Mouse (Mus musculus): Measurements from ENCODE around the gene Cdkn1c.

The Cdkn1c gene

DNA sequence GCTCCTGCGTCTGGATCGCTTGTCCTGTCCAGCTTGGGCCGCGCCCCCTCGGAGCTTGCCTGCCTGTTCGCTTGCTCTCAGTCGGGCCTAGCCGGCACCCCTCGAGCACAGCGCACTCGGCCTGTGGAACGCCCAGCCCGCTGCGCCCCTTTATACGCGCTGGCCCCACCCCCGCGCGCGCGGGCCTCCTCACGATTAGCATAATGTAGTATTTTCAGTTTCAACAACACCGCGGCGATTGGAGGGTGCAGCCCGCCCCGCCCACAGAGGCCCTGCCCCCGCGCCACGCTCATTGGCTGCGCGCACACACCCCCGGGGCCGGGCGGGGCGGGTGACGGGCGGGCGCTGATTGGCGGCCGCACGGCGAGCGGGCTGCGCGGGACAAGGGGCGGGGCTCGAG is at the start of gene Cdkn1c:
Cdkn1c (minus strand) TSS at position 177 of the 400 bp plus-strand sequence.
- DNase-seq (ENCODE audit: low spot score) = peak; percentile 91

DNA sequence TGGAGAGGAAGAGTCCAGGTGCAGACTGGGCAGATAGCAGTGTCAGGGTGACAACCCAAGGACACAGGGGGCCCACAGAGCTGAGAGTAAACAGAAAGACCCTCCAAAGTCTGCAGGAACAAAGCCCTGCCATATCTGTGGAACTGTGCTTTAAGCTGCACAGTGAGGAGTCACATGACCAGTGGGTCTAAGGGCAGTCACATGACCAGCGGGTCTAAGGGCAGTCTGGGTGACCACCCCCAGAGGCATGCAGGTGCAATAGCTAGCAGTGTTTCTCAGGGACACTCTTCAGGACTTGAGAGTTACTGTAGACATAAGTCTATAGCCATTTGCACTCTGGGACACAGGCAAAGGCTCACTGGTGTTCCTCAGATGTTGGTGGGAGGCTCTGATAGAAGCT is 48.7 kb upstream of the Cdkn1c start:
- no peak for DNase-seq (ENCODE audit: low spot score)

DNA sequence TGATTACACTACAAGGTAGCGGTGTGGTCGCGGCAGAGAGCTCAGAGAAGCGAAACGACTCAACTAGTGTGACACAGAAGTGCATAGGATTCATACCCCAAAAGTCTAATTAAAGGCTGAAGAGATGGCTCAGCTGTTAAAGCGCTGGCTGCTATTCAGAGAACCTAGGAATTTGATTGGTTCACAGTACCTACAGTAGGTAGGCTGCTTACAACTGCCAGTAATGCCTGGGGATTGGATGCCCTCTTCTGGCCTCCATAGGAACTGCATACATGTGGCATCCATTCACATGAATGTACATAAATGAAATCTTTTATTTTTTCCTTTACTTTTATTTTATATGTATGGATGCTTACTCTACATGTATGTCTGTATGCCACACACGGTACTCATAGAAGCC is 45.8 kb upstream of the Cdkn1c start:
- DNase-seq (ENCODE audit: low spot score) = peak; percentile 65

DNA sequence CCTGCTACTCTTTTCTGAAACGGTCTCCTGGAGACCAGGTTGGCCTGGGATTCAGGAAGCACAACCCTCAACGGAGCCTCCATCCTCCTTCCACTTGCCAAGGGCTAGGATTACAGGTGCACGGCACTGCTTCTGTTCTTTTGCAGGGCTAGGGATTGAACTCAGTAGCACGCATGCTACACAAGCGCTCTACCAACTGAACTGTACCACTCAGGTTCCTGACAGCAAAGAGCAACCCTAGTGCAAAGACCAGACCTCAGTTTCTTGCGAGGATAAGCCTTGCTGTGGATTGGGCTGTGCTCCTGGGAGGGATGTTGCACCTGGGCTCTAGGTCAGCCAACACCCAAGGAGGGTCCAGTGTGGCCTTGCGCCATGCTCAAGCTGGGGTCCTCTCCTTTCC is 45.4 kb upstream of the Cdkn1c start:
- DNase-seq (ENCODE audit: low spot score) = no peak

DNA sequence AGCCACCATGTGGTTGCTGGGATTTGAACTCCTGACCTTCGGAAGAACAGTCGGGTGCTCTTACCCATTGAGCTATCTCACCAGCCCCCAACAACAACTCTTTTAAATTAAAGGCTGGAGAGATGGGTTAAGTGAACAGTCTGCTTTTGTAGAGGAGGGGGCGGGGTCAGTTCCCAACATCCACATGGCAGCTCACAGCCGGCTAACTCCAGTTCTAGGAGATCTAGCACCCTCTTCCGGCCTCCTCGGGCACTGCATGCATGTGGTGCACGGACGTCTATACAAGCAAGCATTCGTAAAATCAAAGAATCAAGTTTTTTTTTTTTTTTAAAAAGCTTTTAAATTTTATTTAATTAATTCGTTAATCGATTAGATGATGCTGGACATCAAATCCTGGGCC is 45.0 kb upstream of the Cdkn1c start:
- peak; percentile 89 for DNase-seq (ENCODE audit: low spot score)

DNA sequence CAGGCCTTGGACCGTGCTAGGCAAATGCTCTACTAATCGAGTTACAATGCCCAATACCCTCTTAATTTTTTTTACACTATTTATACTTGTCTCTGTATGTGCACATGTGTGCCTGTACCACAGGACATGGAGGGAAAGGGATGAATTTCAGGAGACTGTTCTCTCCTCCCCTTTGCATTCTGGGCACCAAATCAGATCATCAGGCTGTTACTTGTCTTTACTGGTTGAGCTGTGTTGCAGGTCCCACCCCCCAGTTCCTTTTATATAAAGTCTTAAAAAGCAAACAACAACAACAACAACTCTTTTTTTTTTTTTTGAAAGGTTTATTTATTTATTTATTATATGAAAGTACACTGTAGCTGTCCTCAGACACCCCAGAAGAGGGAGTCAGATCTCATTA is 44.6 kb upstream of the Cdkn1c start:
- DNase-seq (ENCODE audit: low spot score) = no peak

DNA sequence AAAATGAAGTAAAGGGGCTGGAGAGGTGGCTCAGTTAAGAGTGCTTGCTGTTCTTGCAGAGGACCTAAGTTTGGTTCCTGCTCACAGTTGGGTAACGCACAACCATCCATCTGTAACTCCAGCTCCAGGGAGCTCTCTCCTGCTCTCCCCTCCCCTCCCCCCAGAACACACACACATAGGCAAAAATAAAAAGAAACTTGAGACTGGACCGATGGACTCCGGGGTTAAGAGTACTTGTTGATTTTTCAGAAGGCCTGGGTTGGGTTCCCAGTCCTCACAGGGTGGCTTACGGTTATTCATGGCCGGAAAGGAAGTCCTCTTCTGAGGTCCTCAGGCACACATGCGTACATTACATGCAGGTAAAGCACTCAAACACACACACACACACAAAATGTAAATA is 43.1 kb upstream of the Cdkn1c start:
- no peak for DNase-seq (ENCODE audit: low spot score)

DNA sequence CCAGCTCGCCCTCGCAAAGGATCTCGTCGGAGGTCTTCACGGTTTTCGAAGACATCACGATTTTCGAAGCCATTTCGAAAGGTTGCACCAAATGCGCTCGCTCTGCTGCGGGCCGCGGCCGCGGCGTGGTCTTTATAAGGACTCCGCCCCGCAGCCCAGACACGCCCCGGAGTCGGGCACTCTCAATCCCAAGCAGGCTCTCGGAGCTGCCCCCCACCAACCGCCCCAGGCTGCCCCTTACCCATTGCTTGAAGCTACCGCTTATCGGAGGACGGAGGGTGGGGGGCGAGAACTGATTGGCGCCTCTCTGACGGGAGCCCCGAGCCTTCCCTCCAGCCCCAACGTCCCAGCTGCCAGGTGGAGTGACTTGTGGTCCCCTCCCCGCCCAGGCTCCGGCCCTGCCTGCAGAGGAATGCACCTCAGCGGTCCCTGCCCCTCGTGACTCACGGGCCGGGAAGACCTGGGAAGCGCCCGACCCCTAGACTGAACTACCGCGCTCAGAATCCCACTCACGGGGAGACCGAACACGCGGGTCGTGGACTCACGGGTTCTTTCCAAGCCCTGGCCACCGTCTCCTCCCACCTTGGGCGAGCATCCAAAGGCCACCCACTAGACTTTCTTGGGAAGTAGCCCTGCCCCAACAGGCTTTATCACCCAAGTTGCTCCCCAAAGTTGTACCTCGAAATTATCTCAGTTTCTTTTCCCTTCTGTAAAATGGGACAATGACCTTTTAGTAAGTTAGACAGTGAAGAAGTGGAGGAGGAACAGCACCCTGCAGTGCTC is 41.8 kb upstream of the Cdkn1c start, which contains the start of gene Phlda2:
Phlda2 (minus strand) TSS at position 733 of the 783 bp plus-strand sequence.
- DNase-seq (ENCODE audit: low spot score) = peak; percentile 56

DNA sequence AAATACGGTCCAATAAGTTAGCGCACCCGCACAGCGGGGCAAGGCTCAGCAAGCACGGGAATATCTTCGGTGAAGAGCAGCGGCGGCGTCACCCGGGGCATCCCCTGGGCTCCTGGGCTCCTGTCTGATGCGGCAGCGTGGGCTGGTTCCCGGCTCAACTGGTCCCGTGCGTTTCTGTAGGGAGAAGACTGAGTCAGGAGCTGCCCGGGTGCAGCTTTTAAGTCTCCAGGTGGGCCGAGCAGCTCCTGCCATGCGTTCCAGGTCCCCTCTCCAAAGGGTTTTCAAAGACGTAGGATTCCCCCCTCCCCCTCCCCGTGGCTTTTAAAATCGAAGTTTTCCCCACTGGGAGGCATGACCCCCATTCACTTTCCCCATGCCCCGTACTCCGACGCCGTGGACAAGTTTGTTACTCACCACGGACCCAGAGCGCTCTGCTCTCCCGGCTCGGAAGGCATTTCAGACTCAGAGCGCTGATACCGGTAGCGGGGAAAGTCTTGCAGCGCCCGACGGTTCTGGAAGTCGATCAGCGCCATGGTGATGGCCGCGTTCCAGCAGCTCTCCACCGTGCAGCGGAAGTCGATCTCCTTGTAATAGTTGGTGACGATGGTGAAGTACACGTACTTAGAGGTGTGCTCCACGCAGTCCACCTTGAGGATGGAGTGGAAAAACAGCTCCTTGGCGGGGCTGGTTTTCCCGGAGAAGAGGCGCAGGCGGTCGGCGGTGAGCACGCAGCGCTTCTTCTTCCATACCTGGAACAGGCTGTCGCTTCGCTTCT is 41.0 kb upstream of the Cdkn1c start:
- peak; percentile 44 for DNase-seq (ENCODE audit: low spot score)

DNA sequence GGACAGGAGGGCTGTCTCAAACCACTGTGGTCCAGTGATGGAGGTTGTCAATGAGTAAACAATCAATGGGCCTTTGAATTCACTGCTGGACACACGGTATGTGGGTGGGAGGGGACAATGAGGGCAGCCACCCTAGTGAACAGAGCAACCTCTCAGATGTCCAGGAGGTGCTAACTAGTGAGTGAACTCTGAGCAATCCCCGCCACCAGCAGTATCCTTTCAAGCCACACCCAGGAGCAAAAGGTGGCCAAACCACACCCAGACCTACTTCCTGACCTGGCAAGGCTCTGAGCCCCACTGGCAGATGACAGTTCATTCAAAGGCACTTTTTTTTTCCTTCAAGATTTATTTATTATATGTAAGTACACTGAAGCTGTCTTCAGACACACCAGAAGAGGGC is 40.1 kb upstream of the Cdkn1c start:
- DNase-seq (ENCODE audit: low spot score) = no peak

DNA sequence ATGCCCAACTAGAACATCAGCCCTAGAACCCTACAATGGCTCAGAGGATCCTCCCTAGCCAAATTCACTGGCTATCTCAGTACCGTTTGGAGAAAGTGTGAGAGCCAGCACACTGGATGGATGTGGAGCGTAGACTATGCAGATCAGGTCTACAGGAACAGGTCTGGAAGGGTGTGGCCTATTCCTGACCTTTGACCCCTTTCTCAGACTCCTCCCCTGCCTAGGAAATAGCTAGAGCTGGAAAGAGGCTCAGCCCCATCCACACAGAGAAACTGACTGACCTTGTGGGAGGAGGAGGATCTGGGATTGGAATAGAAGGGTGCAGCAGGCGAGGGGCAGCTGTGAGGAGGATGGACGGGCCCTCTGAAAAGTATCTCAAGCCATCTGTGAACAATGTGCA is 37.7 kb upstream of the Cdkn1c start:
- DNase-seq (ENCODE audit: low spot score) = no peak

DNA sequence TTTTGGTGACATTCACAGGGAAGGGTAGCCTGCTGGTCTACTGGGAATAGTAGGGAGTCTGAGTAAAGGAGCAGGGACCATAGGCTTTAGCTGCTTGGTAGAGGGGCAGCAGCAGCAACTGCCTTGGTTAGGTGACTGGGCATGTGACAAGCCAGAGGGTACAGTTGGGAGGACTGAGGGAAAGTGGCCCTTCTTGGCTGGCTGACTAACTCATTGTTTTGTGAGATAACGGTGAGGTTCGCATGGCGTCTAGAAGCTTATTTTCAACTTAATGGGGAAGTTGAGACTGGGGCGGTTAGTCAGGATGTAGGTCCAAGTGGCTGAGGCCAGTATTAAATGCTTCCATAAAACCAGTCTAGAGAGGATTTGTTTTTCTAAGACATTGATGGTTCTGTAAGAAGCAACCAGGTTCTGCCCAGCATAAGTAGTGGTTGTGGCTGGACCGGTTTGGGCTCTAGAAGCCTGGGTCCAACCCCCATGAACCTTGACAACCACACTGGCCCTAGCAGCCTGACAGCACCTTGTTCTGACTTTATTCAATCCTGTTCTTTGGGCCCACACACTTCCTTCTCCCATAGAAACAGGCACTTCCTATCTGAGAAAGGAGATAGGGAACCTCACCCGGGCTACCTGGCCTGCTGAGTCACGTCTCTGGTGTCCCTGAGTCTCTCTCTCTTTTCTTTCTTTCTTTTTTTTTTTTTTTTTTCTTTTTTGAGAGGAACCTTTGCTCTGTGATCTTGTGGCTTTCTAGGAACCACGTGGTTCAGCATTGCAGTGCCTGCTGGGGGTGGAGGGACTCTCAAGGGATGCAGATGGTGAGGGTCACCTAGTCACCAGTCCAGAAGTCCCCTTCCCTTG is 34.5 kb upstream of the Cdkn1c start:
- DNase-seq (ENCODE audit: low spot score) = no peak

DNA sequence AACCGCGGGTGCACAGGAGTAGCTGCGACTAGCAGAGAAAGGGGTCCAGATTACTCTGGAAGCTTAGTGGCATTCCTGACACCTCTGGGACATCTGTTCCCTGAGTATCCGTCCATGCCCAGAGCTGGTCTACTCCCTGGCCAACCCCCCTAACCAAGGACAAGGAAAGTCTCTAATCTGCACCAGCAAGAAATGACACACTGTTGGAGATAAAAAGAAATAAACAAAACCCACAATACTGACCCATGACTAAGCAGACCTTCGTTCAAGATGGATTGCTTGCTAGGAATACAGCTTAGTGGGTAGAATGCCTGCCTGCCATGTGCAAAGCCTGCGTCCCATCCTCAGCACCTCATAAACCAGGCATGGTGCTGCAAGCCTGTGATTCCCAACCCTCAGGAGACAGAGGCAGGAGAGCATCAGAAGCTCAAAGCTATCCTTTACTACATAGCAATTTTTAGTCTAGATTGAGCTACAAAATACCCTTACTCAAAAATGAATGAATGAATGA is 32.8 kb upstream of the Cdkn1c start:
- no peak for DNase-seq (ENCODE audit: low spot score)

DNA sequence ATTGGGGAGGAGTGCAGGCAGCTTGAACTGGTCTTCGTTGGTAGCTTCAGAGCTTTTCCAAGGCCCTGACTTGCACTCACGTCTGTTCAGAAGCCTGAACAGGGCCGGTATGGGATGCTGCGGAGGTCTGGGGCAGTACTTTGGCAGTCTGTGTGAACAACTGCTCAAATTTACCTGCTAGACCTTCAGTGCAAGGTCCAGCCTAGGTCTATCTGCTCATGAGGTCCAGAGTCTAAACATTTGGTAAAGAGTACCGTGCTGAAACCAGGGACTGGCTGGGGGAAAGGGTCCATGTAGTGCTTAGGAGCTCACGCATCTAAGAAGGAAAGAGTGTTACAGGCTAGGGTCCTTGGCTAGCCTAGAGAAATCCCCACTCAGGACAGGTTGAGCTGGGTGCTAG is 28.9 kb upstream of the Cdkn1c start:
- DNase-seq (ENCODE audit: low spot score) = no peak

DNA sequence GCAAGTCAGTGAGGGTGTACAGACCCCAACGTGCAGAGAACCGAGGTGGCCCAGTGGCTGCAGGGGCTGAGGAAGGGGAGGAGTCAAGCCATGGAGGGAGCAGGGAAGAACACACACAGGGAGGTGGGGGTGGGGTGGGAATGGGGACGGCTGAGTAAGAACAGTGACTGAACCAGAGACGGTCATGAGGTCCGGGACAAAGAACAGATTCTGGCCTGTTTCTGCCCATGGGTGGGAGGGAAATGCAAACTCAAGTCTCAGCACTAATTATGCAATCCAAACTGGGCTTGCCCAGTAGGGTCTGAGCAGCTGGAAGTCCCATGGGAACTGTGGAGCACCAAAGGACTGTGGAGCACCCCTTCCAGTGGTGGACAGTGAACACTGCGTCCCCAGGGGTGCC is 21.7 kb upstream of the Cdkn1c start:
- DNase-seq (ENCODE audit: low spot score) = no peak

DNA sequence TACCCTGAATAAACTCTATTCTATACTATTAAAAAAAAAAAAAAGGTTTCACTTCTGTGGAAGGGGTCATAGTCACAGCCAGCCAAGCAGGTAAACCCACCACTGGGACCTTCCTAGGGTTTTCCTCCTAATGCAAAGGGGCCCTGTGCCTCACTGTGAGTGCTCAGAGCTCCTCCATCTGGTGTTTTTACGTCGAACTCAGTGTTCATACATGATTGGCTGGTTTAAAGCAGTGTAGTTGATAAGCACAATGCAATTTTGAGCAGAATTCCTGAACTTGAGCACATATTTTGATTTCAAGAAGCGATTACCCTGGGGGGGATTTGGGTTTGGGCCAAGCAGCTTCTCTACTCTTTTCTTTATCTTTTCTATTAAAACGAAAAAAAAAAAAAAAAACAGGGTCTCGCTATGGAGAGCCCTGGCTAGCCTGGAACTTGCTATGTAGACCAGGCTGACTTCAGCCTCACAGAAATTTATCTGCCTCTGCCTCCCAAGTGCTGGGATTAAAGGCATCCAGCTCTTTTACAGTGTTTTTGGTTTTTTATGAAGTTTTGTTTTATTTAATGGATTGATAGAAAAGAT is 21.0 kb upstream of the Cdkn1c start:
- no peak for DNase-seq (ENCODE audit: low spot score)

DNA sequence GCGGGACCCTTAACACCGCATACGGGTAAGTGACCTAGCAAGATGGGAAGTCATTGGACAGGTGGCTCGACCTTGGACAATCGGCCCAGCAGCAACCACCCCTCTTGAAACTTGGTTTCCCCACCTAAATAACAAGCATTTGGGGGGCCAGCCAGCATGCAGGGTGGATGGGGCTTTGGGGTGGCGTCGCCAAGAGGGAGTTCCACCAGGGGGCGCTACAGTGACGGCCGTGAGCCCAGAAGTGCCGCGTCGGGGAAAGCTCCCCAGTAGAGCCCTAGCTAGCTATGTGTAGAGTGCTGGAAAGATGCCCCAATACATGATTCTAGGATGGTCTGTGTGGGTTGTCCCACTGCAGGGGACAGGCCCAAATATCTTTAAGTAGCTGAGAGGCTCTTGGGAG is 19.6 kb upstream of the Cdkn1c start:
- peak; percentile 80 for DNase-seq (ENCODE audit: low spot score)

DNA sequence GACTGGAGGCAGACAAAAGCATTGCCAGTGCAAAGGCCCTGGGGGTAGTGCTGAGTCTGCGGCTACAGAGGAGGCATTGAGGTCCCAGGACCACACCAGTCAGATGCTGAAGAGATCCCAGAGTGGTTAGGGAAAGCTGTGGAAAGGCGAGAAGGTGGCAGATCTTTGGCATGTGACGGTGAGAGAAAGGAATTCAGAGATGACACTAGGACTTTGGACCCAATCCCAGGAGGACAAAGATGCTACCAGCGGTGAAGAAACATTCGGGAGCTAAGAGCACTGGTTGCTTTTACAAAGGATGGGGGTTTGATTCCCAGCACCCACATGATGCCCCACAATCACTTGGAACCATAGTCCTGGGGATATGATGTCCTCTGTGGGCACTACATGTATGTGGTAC is 16.9 kb upstream of the Cdkn1c start:
- DNase-seq (ENCODE audit: low spot score) = no peak

DNA sequence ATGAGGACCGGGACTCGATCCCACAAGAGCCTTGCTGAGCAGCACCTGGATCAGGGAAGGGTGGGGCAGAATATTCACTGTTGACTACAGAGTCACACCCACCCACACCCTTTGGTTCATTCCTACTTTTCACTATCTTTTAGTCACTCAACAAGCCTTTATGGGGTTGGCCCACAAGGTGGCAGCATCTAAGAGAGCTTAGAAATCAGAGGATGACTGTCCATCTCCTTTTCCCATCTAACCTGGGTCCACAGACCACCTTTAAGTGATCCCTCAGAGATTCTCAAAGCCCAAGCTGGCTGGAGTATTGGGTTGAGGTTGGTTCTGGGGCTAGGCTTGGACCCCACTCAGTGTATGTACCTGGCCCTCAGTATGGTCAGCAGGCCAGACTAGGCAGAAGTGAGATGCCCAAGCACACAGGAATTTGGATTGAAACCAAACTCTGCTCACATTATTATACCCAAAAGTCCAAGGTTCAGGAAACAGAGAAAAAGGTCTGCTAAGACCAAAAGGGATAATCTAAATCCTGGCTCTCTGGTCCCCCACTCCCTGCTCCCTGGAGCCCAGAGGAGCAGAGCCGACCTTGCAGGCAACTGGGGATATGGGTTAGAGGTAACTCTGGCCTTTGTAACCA is 16.0 kb upstream of the Cdkn1c start:
- no peak for DNase-seq (ENCODE audit: low spot score)

DNA sequence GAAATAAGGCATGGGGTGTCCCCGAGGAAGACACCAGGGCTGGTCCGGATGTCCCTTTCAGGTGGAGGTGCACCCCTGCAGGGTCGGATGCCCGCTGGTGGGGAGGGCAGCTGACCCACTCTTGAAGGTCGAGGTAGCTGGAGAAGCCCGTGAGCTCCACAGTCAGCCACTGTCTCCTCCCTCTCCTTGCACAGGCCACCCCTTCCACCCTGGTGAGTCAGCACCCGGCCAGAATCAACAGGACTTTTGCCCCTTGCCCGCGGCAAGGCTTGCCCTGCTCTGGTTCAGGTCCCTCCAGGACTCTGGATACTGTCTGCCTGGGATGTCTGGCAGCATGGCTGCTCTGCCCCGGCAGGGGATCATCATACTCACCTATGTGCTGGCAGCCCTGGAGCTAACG is 15.0 kb upstream of the Cdkn1c start:
- DNase-seq (ENCODE audit: low spot score) = peak; percentile 36

DNA sequence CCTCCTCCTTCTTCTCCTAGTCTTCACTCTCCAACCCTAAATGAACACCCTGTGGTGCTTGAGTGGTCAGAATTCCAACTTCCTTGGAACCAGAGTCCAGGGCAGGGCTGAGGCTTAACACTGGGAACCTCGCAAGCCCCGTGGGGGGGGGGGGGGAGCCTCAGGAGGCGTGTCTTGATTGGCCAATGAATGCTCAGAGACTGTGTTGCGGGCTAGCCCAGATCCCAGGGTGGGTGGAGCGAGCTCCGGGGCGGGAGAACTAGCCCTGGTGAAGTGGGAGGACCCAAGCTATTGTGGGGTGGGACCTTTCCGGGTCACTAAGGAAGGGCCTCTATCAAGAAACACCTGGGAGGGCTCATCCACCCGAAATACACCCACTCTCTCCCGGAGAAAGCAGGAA is 14.0 kb upstream of the Cdkn1c start:
- DNase-seq (ENCODE audit: low spot score) = no peak

Measured in urinary bladder, postnatal 14 days (tissue).